Mouse (Mus musculus): ENCODE results near the gene Gstm2. TPM values are rescaled to one million over a fixed set of nuclear protein-coding genes. Genes with fewer than 3 reads are reported as not detected.

The Gstm2 gene
- polyA plus RNA-seq, 1 experiment from 2014 or later, result 46.7 TPM

DNA sequence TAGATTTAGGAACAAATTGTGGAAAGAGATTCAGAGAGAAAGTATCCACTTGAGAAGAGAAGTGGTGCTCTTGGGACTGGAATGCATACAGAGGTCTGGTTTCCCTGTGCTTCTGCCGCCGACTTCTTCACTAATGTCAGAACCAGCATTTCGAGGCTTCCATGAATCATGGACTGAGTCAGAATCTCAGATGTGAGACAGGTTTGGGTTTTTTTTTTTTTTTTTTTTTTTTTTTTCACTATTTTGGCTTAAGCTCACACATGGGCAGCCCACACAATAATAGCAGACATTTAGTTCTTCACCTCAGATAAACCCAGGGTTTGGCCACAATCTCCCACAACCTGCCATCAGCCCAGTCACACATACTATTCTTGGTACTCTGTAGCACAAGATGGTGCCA, 51.0 kb downstream of the Gstm2 start:
- Histone ChIP-seq H3K4me3 (no peak overlapping the region), H3K27ac (no peak overlapping the region), H3K9ac (no peak overlapping the region), H3K9me3 (no peaks in the 10 kb centered on the region), H3K4me1 (peaks cover 7% of the 10 kb centered on the region; the same call in 1 of the 2 replicates), H3K36me3 (no peaks in the 10 kb centered on the region), H3K27me3 (no peaks in the 10 kb centered on the region), H3K4me2 (replicated peaks) (no peak overlapping the region)
- no peak for ATAC-seq (ENCODE audit: low FRiP score, low read depth)
- WGBS, result 81% methylated on average over 3 of the region's 3 CpGs

DNA sequence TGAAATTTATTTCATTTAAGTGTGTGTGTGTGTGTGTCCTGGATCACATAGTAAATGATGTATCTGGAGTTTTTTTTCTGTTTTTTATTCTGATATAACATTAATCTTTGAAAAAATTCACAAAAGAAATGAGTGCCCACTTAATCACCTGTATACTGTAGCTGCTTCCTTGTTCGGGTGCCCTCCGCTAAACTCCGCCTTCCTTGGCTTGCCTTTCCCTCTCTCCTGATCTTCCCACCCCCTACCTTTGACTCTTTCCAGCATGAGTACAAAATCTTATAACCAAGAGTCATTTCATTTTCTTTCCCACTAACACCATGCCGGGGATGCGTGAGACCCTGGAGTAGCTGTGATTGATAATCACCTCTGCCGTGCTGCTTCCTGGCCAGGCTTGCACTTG, 54.1 kb downstream of the Gstm2 start:
- Histone ChIP-seq H3K27me3 (no peaks in the 10 kb centered on the region), H3K36me3 (no peaks in the 10 kb centered on the region), H3K9me3 (no peaks in the 10 kb centered on the region), H3K4me1 (peaks cover 14% of the 10 kb centered on the region; the same call in 1 of the 2 replicates), H3K27ac (no peak overlapping the region), H3K9ac (no peak overlapping the region), H3K4me3 (no peak overlapping the region), H3K4me2 (replicated peaks) (no peak overlapping the region)
- peak; percentile 1; the same call in 1 of the 2 replicates for ATAC-seq (ENCODE audit: low FRiP score, low read depth)
- WGBS, result 77% methylated on average over 6 of the region's 6 CpGs

Other genes with a start within 250 kb of the Gstm2 start
- gene Csf1, start 226.0 kb downstream of the Gstm2 start, polyA plus RNA-seq (2015; fragmentation: Nextera tagmentation; extraction: Ambion mirVana), result 8.8 and 10.2 TPM in 2 replicates
- gene Eps8l3, start 109.2 kb downstream of the Gstm2 start, polyA plus RNA-seq (2015; fragmentation: Nextera tagmentation; extraction: Ambion mirVana), result 0.38 TPM in 1 of 2 replicates, not detected in the other
- gene Gstm5, start 90.6 kb downstream of the Gstm2 start, polyA plus RNA-seq (2015; fragmentation: Nextera tagmentation; extraction: Ambion mirVana), result 260 TPM in 2 replicates
- 33.3 and 33.5 TPM in 2 replicates for gene Gstm7, start 54.6 kb downstream of the Gstm2 start, polyA plus RNA-seq (2015; fragmentation: Nextera tagmentation; extraction: Ambion mirVana)
- gene Gstm6, start 42.7 kb downstream of the Gstm2 start, polyA plus RNA-seq (2015; fragmentation: Nextera tagmentation; extraction: Ambion mirVana), result 10.5 and 12.0 TPM in 2 replicates
- gene Gstm3, start 17.2 kb downstream of the Gstm2 start, polyA plus RNA-seq (2015; fragmentation: Nextera tagmentation; extraction: Ambion mirVana), result not detected in 2 replicates
- gene Gstm1, start 31.5 kb upstream of the Gstm2 start, polyA plus RNA-seq (2015; fragmentation: Nextera tagmentation; extraction: Ambion mirVana), result 42.7 and 54.9 TPM in 2 replicates
- 14.6 and 15.4 TPM in 2 replicates for gene Gstm4, start 58.4 kb upstream of the Gstm2 start, polyA plus RNA-seq (2015; fragmentation: Nextera tagmentation; extraction: Ambion mirVana)
- gene Ampd2, start 100.2 kb upstream of the Gstm2 start, polyA plus RNA-seq (2015; fragmentation: Nextera tagmentation; extraction: Ambion mirVana), result 48.5 and 49.2 TPM in 2 replicates
- gene Gnat2, start 106.3 kb upstream of the Gstm2 start, polyA plus RNA-seq (2015; fragmentation: Nextera tagmentation; extraction: Ambion mirVana), result 0.72 and 0.78 TPM in 2 replicates
- gene Gnai3, start 159.7 kb upstream of the Gstm2 start, polyA plus RNA-seq (2015; fragmentation: Nextera tagmentation; extraction: Ambion mirVana), result 184 and 193 TPM in 2 replicates
- 0.09 and 0.19 TPM in 2 replicates for gene Gpr61, start 168.4 kb upstream of the Gstm2 start, polyA plus RNA-seq (2015; fragmentation: Nextera tagmentation; extraction: Ambion mirVana)
- 4.3 and 4.4 TPM in 2 replicates for gene Amigo1, start 199.9 kb upstream of the Gstm2 start, polyA plus RNA-seq (2015; fragmentation: Nextera tagmentation; extraction: Ambion mirVana)
- gene Cyb561d1, start 214.8 kb upstream of the Gstm2 start, polyA plus RNA-seq (2015; fragmentation: Nextera tagmentation; extraction: Ambion mirVana), result 1.8 and 2.1 TPM in 2 replicates
- 25.4 and 26.7 TPM in 2 replicates for gene Atxn7l2, start 224.5 kb upstream of the Gstm2 start, polyA plus RNA-seq (2015; fragmentation: Nextera tagmentation; extraction: Ambion mirVana)
- 1.4 and 1.7 TPM in 2 replicates for gene Sypl2, start 240.2 kb upstream of the Gstm2 start, polyA plus RNA-seq (2015; fragmentation: Nextera tagmentation; extraction: Ambion mirVana)

Data from limb, embryonic 13.5 days (tissue).